Mouse (Mus musculus) liver, embryonic 15.5 days (tissue): Measurements from ENCODE around the gene Tnfrsf9. TPM values are rescaled to one million over a fixed set of nuclear protein-coding genes. Genes with fewer than 3 reads are reported as not detected.

Experiments
- ATAC-seq: fragments of 200-750 bp; cut with Nextera tagmentation; 2 replicates; pipeline ENCODE4 v1.8.0; 2017; ENCODE audit warnings: moderate number of reproducible peaks, mild to moderate bottlenecking, moderate library complexity; ENCODE audit not compliant: insufficient read depth
- H3K27ac ChIP-seq: fragments of 300-500 bp; sonication (generic); replicated peaks from 2 replicates; pipeline ENCODE4 v1.5.1; 2015; ENCODE audit warnings: mild to moderate bottlenecking, inconsistent platforms
- H3K27me3 ChIP-seq: fragments of 300-500 bp; sonication (generic); 2 replicates; pipeline ENCODE4 v1.6.1; 2015; ENCODE audit warnings: mild to moderate bottlenecking, inconsistent platforms
- H3K36me3 ChIP-seq: fragments of 300-500 bp; sonication (generic); replicated peaks from 2 replicates; pipeline ENCODE4 v1.6.1; 2015; ENCODE audit warnings: moderate library complexity, mild to moderate bottlenecking, inconsistent platforms
- H3K4me1 ChIP-seq: fragments of 300-500 bp; sonication (generic); replicated peaks from 2 replicates; pipeline ENCODE4 v1.6.1; 2015; ENCODE audit warnings: inconsistent platforms
- H3K4me2 ChIP-seq: fragments of 300-500 bp; sonication (generic); 2 replicates; pipeline ENCODE4 v1.6.1; 2015; ENCODE audit warnings: moderate library complexity, mild to moderate bottlenecking, inconsistent platforms
- H3K4me3 ChIP-seq: fragments of 300-500 bp; sonication (generic); replicated peaks from 2 replicates; pipeline ENCODE4 v1.5.1; 2015; ENCODE audit warnings: mild to moderate bottlenecking, inconsistent platforms
- H3K9ac ChIP-seq: fragments of 300-500 bp; sonication (generic); 2 replicates; pipeline ENCODE4 v1.6.1; 2015; ENCODE audit warnings: moderate library complexity, mild to moderate bottlenecking, inconsistent platforms
- H3K9me3 ChIP-seq: fragments of 300-500 bp; sonication (generic); replicated peaks from 2 replicates; pipeline ENCODE4 v1.6.1; 2016; ENCODE audit warnings: inconsistent platforms
- WGBS: fragments of 180-500 bp; shearing (Covaris S2); methylation state at CpG from one replicate; pipeline ENCODE4 v1.1.7; 2015; ENCODE audit warnings: mixed read lengths; ENCODE audit not compliant: insufficient replicate concordance; 5-methylcytosine and 5-hydroxymethylcytosine counted together
- polyA plus RNA-seq: library from polyadenylated mRNA; unstranded; fragments of >200 nt; fragmentation: Nextera tagmentation; extraction: Ambion mirVana; gene quantifications from 2 replicates; pipeline ENCODE4 v1.2.1, GENCODE M21; 2015

Gene Tnfrsf9
- polyA plus RNA-seq: 0.13 and 0.23 TPM in 2 replicates

- Histone ChIP-seq H3K9me3 (no peaks in the 10 kb centered on the region), H3K36me3 (no peaks in the 10 kb centered on the region), H3K9ac (peak within 1 kb of the TSS; percentile 74), H3K4me1 (peaks cover 39% of the 10 kb centered on the region), H3K27me3 (no peaks in the 10 kb centered on the region), H3K27ac (peak within 1 kb of the TSS; percentile 90), H3K4me2 (peak within 1 kb of the TSS; percentile 87), H3K4me3 (peak within 1 kb of the TSS; percentile 82)
- ATAC-seq: peak; percentile 85
- under 1% methylated on average over 48 of the region's 48 CpGs for WGBS
Measured at GRCm38 (mm10) chr4:150914290-150914733, at the start of gene Tnfrsf9, which contains the start of gene Park7. Gene Tnfrsf9, plus strand, starts transcription at chr4:150914562. Gene Park7, minus strand, starts transcription at chr4:150914437.

- Histone ChIP-seq H3K27ac (no peak overlapping the region), H3K4me1 (peaks cover 23% of the 10 kb centered on the region), H3K4me2 (no peak overlapping the region), H3K9me3 (no peaks in the 10 kb centered on the region), H3K36me3 (peaks cover 26% of the 10 kb centered on the region), H3K27me3 (no peaks in the 10 kb centered on the region), H3K4me3 (no peak overlapping the region), H3K9ac (no peak overlapping the region)
- no peak for ATAC-seq
Measured at GRCm38 (mm10) chr4:150865371-150865770, 49.0 kb upstream of the Tnfrsf9 start.

GRCm38 (mm10) chr4:150866069-150866468 is 48.3 kb upstream of the Tnfrsf9 start:
- WGBS: 74% methylated on average over 11 of the region's 11 CpGs
- peaks cover 26% of the 10 kb centered on the region for H3K36me3 ChIP-seq
- no peak overlapping the region for H3K27ac ChIP-seq
- peaks cover 25% of the 10 kb centered on the region for H3K4me1 ChIP-seq
- no peak overlapping the region for H3K9ac ChIP-seq
- ATAC-seq: no peak
- no peak overlapping the region for H3K4me3 ChIP-seq
- no peaks in the 10 kb centered on the region for H3K27me3 ChIP-seq
- H3K9me3 ChIP-seq: no peaks in the 10 kb centered on the region
- H3K4me2 ChIP-seq: no peak overlapping the region

GRCm38 (mm10) chr4:150866494-150866893 is 47.9 kb upstream of the Tnfrsf9 start:
- 75% methylated on average over 12 of the region's 12 CpGs for WGBS
- no peak for ATAC-seq
- Histone ChIP-seq H3K27ac (no peak overlapping the region), H3K4me3 (no peak overlapping the region), H3K9ac (no peak overlapping the region), H3K27me3 (no peaks in the 10 kb centered on the region), H3K4me2 (no peak overlapping the region), H3K4me1 (peaks cover 26% of the 10 kb centered on the region), H3K36me3 (peaks cover 26% of the 10 kb centered on the region), H3K9me3 (no peaks in the 10 kb centered on the region)

GRCm38 (mm10) chr4:150868161-150868560 is 46.2 kb upstream of the Tnfrsf9 start:
- H3K27ac ChIP-seq: no peak overlapping the region
- H3K4me3 ChIP-seq: no peak overlapping the region
- no peak overlapping the region for H3K4me2 ChIP-seq
- H3K9ac ChIP-seq: no peak overlapping the region
- H3K9me3 ChIP-seq: no peaks in the 10 kb centered on the region
- H3K36me3 ChIP-seq: peaks cover 26% of the 10 kb centered on the region
- no peaks in the 10 kb centered on the region for H3K27me3 ChIP-seq
- H3K4me1 ChIP-seq: peaks cover 34% of the 10 kb centered on the region
- no peak for ATAC-seq
- WGBS: 66% methylated on average over 6 of the region's 6 CpGs

- Histone ChIP-seq H3K27me3 (no peaks in the 10 kb centered on the region), H3K9me3 (no peaks in the 10 kb centered on the region), H3K4me3 (no peak overlapping the region), H3K4me1 (peaks cover 34% of the 10 kb centered on the region), H3K36me3 (peaks cover 26% of the 10 kb centered on the region), H3K27ac (no peak overlapping the region), H3K9ac (no peak overlapping the region), H3K4me2 (no peak overlapping the region)
- WGBS: 50% methylated on average over 2 of the region's 2 CpGs
- no peak for ATAC-seq
Measured at GRCm38 (mm10) chr4:150868859-150869258, 45.5 kb upstream of the Tnfrsf9 start.

- no peak overlapping the region for H3K4me3 ChIP-seq
- H3K36me3 ChIP-seq: peaks cover 26% of the 10 kb centered on the region
- H3K27me3 ChIP-seq: no peaks in the 10 kb centered on the region
- WGBS: 37% methylated on average over 17 of the region's 17 CpGs
- no peak overlapping the region for H3K9ac ChIP-seq
- H3K4me2 ChIP-seq: no peak overlapping the region
- no peaks in the 10 kb centered on the region for H3K9me3 ChIP-seq
- no peak for ATAC-seq
- no peak overlapping the region for H3K27ac ChIP-seq
- H3K4me1 ChIP-seq: peaks cover 34% of the 10 kb centered on the region
Measured at GRCm38 (mm10) chr4:150869276-150870197, 44.8 kb upstream of the Tnfrsf9 start.

GRCm38 (mm10) chr4:150870963-150871391 is 43.4 kb upstream of the Tnfrsf9 start:
- no peaks in the 10 kb centered on the region for H3K27me3 ChIP-seq
- 0 out of 2 replicates have a peak overlapping the region, but pooled peaks have one; percentile 61 for H3K27ac ChIP-seq
- H3K9me3 ChIP-seq: no peaks in the 10 kb centered on the region
- ATAC-seq: no peak
- H3K9ac ChIP-seq: no peak overlapping the region
- H3K4me1 ChIP-seq: peaks cover 39% of the 10 kb centered on the region
- H3K4me2 ChIP-seq: no peak overlapping the region
- H3K4me3 ChIP-seq: no peak overlapping the region
- peaks cover 16% of the 10 kb centered on the region for H3K36me3 ChIP-seq
- 78% methylated on average over 13 of the region's 13 CpGs for WGBS

GRCm38 (mm10) chr4:150871392-150872138 is 42.8 kb upstream of the Tnfrsf9 start:
- peak; percentile 71 for ATAC-seq
- Histone ChIP-seq H3K27me3 (no peaks in the 10 kb centered on the region), H3K36me3 (peaks cover 10% of the 10 kb centered on the region), H3K4me2 (no peak overlapping the region), H3K27ac (peak overlapping the region; percentile 61), H3K4me3 (no peak overlapping the region), H3K9ac (no peak overlapping the region), H3K4me1 (peaks cover 39% of the 10 kb centered on the region), H3K9me3 (no peaks in the 10 kb centered on the region)
- 58% methylated on average over 10 of the region's 10 CpGs for WGBS

- H3K36me3 ChIP-seq: peaks cover 8% of the 10 kb centered on the region
- no peak overlapping the region for H3K4me2 ChIP-seq
- H3K27me3 ChIP-seq: no peaks in the 10 kb centered on the region
- no peaks in the 10 kb centered on the region for H3K9me3 ChIP-seq
- no peak overlapping the region for H3K9ac ChIP-seq
- H3K4me1 ChIP-seq: peaks cover 39% of the 10 kb centered on the region
- WGBS: 48% methylated on average over 9 of the region's 9 CpGs
- no peak overlapping the region for H3K4me3 ChIP-seq
- ATAC-seq: no peak; the same call in 1 of the 2 replicates
- peak overlapping the region; percentile 61 for H3K27ac ChIP-seq
Measured at GRCm38 (mm10) chr4:150872139-150872651, 42.2 kb upstream of the Tnfrsf9 start.

- Histone ChIP-seq H3K9ac (no peak overlapping the region), H3K27ac (peak overlapping the region; percentile 61; the same call in 1 of the 2 replicates), H3K9me3 (no peaks in the 10 kb centered on the region), H3K4me1 (peaks cover 39% of the 10 kb centered on the region), H3K27me3 (no peaks in the 10 kb centered on the region), H3K36me3 (peaks cover 4% of the 10 kb centered on the region; the same call in 1 of the 2 replicates), H3K4me3 (no peak overlapping the region), H3K4me2 (no peak overlapping the region)
- 51% methylated on average over 8 of the region's 8 CpGs for WGBS
- ATAC-seq: no peak
Measured at GRCm38 (mm10) chr4:150872681-150873080, 41.7 kb upstream of the Tnfrsf9 start.
